Mouse (Mus musculus): Measurements from ENCODE around the gene Cxcl2. TPM values are rescaled to one million over a fixed set of nuclear protein-coding genes. Genes with fewer than 3 reads are reported as not detected.

The Cxcl2 gene
- not detected for polyA plus RNA-seq (2012; fragmentation: generic; extraction: Trizol)

GRCm38 (mm10) chr5:90903339-90904020 is at the start of gene Cxcl2:
Gene Cxcl2, plus strand, starts transcription at chr5:90903871.
- no peaks in the 10 kb centered on the region for H3K79me2 ChIP-seq (ENCODE audit: control insufficient read depth, insufficient read depth)
- no peak for TF ChIP-seq POLR2A (IDR thresholded peaks at IDR 0.05; ENCODE audit: insufficient read length, low read depth)
- no peak for TF ChIP-seq SRF (IDR thresholded peaks at IDR 0.05; ENCODE audit: control insufficient read depth, insufficient read length, low read depth)
- no peak for TF ChIP-seq CEBPB (IDR thresholded peaks at IDR 0.05; ENCODE audit: insufficient read depth, poor library complexity, severe bottlenecking)
- TF ChIP-seq MYOD1 (IDR thresholded peaks at IDR 0.05; ENCODE audit: control insufficient read depth in 1 of 3, insufficient read length in 2 of 3, low read depth in 2 of 3): no peak
- no peak for TF ChIP-seq MYOG (IDR thresholded peaks at IDR 0.05; ENCODE audit: control insufficient read depth in 1 of 3, insufficient read depth in 1 of 3, insufficient read length in 2 of 3, low read depth in 2 of 3)
- TF ChIP-seq REST (IDR thresholded peaks at IDR 0.05; ENCODE audit: insufficient read depth, insufficient read length): no peak
- no peak for TF ChIP-seq E2F4 (IDR thresholded peaks at IDR 0.05; ENCODE audit: insufficient read depth)
- no peaks in the 10 kb centered on the region for H3K27me3 ChIP-seq (ENCODE audit: control insufficient read depth, insufficient read depth, insufficient read length)
- H3K36me3 ChIP-seq (ENCODE audit: control insufficient read depth, insufficient read depth): no peaks in the 10 kb centered on the region
- H3ac ChIP-seq (ENCODE audit: control insufficient read depth, insufficient read length): no peak within 1 kb of the TSS
- H3K4me3 ChIP-seq: no peak within 1 kb of the TSS
- H3K4me2 ChIP-seq (ENCODE audit: low read depth): no peak within 1 kb of the TSS

- no peaks in the 10 kb centered on the region for H3K36me3 ChIP-seq (ENCODE audit: control insufficient read depth, insufficient read depth)
- TF ChIP-seq POLR2A (IDR thresholded peaks at IDR 0.05; ENCODE audit: insufficient read length, low read depth) (no peak), TCF3 (IDR thresholded peaks at IDR 0.05; ENCODE audit: insufficient read length, low read depth) (no peak), MAX (IDR thresholded peaks at IDR 0.05; ENCODE audit: low read depth) (no peak), MYOG (IDR thresholded peaks at IDR 0.05; ENCODE audit: control insufficient read depth in 1 of 3, insufficient read depth in 1 of 3, insufficient read length in 2 of 3, low read depth in 2 of 3) (no peak), USF1 (IDR thresholded peaks at IDR 0.05; ENCODE audit: low read depth) (no peak), MYOD1 (IDR thresholded peaks at IDR 0.05; ENCODE audit: control insufficient read depth in 1 of 3, insufficient read length in 2 of 3, low read depth in 2 of 3) (no peak), CEBPB (IDR thresholded peaks at IDR 0.05; ENCODE audit: insufficient read depth, poor library complexity, severe bottlenecking) (no peak), SRF (IDR thresholded peaks at IDR 0.05; ENCODE audit: control insufficient read depth, insufficient read length, low read depth) (no peak), POLR2AphosphoS2 (IDR thresholded peaks at IDR 0.05; ENCODE audit: insufficient read length, low read depth) (no peak), TCF12 (IDR thresholded peaks at IDR 0.05; ENCODE audit: insufficient read depth, poor library complexity, severe bottlenecking) (no peak), E2F4 (IDR thresholded peaks at IDR 0.05; ENCODE audit: insufficient read depth) (no peak), REST (IDR thresholded peaks at IDR 0.05; ENCODE audit: insufficient read depth, insufficient read length) (no peak)
- H3K27me3 ChIP-seq (ENCODE audit: control insufficient read depth, insufficient read depth, insufficient read length): no peaks in the 10 kb centered on the region
- no peak overlapping the region for H3K4me3 ChIP-seq
- H3K4me2 ChIP-seq (ENCODE audit: low read depth): no peak overlapping the region
- H3K79me2 ChIP-seq (ENCODE audit: control insufficient read depth, insufficient read depth): no peaks in the 10 kb centered on the region
- H3ac ChIP-seq (ENCODE audit: control insufficient read depth, insufficient read length): no peak overlapping the region
Observed at GRCm38 (mm10) chr5:90855308-90856230, 48.1 kb upstream of the Cxcl2 start.

DNA sequence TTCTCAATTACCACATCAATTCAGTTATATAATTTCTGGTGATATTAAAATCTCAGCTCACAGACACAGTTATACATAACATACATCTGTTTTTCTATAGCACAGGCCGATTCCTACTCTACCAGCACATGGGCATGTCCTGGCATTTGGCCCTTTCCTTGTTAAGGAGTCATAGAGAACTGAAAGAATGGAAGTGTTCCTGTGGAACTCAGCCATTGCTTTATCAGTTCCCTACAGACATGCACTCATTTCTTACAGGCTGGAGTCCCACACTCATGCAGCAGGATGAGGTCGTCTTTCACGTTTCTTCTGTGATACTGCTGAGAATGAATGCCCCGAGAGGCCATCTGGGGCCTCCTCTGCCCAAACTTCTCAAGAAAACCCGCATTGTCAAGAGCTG is 46.2 kb upstream of the Cxcl2 start:
- Histone ChIP-seq H3K4me2 (ENCODE audit: low read depth) (no peak overlapping the region), H3ac (ENCODE audit: control insufficient read depth, insufficient read length) (no peak overlapping the region), H3K27me3 (ENCODE audit: control insufficient read depth, insufficient read depth, insufficient read length) (no peaks in the 10 kb centered on the region), H3K4me3 (no peak overlapping the region), H3K36me3 (ENCODE audit: control insufficient read depth, insufficient read depth) (no peaks in the 10 kb centered on the region), H3K79me2 (ENCODE audit: control insufficient read depth, insufficient read depth) (no peaks in the 10 kb centered on the region)
- no peak for TF ChIP-seq REST (IDR thresholded peaks at IDR 0.05; ENCODE audit: insufficient read depth, insufficient read length)
- TF ChIP-seq MAX (IDR thresholded peaks at IDR 0.05; ENCODE audit: low read depth): no peak
- TF ChIP-seq CEBPB (IDR thresholded peaks at IDR 0.05; ENCODE audit: insufficient read depth, poor library complexity, severe bottlenecking): no peak

DNA sequence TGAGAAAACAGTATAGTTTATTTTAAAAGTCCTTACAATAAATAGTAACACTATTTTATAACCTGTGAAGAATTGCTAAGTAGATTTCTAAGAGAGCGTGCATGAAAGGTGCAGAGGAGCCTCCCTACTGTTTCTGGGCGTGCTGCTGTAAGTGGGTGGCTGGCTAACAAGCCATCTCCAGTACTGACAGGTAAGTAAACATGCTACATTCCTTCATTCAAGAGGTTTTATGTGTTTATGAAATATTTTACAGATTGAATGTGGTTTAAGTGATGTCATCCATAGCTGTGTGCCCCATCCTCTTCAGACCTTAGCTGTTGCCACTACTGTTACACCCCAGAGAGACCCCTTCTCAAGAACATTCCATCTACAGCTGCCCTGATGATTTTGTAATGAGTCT is 45.2 kb upstream of the Cxcl2 start:
- TF ChIP-seq POLR2AphosphoS2 (IDR thresholded peaks at IDR 0.05; ENCODE audit: insufficient read length, low read depth) (no peak), TCF3 (IDR thresholded peaks at IDR 0.05; ENCODE audit: insufficient read length, low read depth) (no peak), MAX (IDR thresholded peaks at IDR 0.05; ENCODE audit: low read depth) (no peak), USF1 (IDR thresholded peaks at IDR 0.05; ENCODE audit: low read depth) (no peak), SRF (IDR thresholded peaks at IDR 0.05; ENCODE audit: control insufficient read depth, insufficient read length, low read depth) (no peak), REST (IDR thresholded peaks at IDR 0.05; ENCODE audit: insufficient read depth, insufficient read length) (no peak), MYOD1 (IDR thresholded peaks at IDR 0.05; ENCODE audit: control insufficient read depth in 1 of 3, insufficient read length in 2 of 3, low read depth in 2 of 3) (no peak), MYOG (IDR thresholded peaks at IDR 0.05; ENCODE audit: control insufficient read depth in 1 of 3, insufficient read depth in 1 of 3, insufficient read length in 2 of 3, low read depth in 2 of 3) (no peak), E2F4 (IDR thresholded peaks at IDR 0.05; ENCODE audit: insufficient read depth) (no peak), TCF12 (IDR thresholded peaks at IDR 0.05; ENCODE audit: insufficient read depth, poor library complexity, severe bottlenecking) (no peak), POLR2A (IDR thresholded peaks at IDR 0.05; ENCODE audit: insufficient read length, low read depth) (no peak), CEBPB (IDR thresholded peaks at IDR 0.05; ENCODE audit: insufficient read depth, poor library complexity, severe bottlenecking) (no peak)
- H3K27me3 ChIP-seq (ENCODE audit: control insufficient read depth, insufficient read depth, insufficient read length): no peaks in the 10 kb centered on the region

More for the DNA sequence above, 45.2 kb upstream of the Cxcl2 start:
- Histone ChIP-seq H3K4me3 (no peak overlapping the region), H3K4me2 (ENCODE audit: low read depth) (no peak overlapping the region), H3ac (ENCODE audit: control insufficient read depth, insufficient read length) (no peak overlapping the region), H3K36me3 (ENCODE audit: control insufficient read depth, insufficient read depth) (no peaks in the 10 kb centered on the region), H3K79me2 (ENCODE audit: control insufficient read depth, insufficient read depth) (no peaks in the 10 kb centered on the region)
